In the genomic region with DNA sequence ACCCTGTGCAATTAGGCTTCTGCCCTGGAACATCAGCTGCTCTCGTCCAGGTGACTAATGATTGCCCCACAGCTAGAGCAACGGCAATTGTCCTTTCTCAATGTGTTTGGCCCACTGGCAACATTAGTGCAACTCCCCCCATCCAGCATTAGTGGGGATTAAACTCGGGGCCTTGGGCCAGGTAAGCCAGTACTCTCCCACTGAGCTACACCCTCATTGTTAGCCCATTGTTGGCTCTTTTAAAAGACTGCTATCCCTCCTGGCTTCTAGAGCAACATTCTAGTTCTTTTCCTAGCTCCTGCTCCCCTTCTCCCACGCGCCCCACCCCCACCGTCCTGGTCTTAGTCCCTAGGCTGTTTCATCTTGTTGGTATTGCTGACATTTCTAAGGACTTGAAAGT, we compare ENCODE assay signal across 22 mouse cellular contexts.
DNase-seq lines count a peak whose midpoint lies in the region; ATAC-seq lines count a peak whose summit lies in the region.
"Had no signal": no experiment of that assay in that cellular context is flagged by ENCODE, and none has a peak within 500 bp of the region (broad histone marks: within the 10 kb centered on the region; RNA-seq: fewer than 3 reads in every experiment).

No protein-coding gene starts in this region.

- ATAC-seq in forebrain, embryonic 11.5 days (replicated peaks; ENCODE audit: low FRiP score): no peak
- no peak for ATAC-seq in forebrain, embryonic 13.5 days
- ATAC-seq: CD4-positive, CD25-positive, alpha-beta regulatory T cell, adult 4 months; forebrain, embryonic 14.5 days; forebrain, embryonic 16.5 days had no signal

- WGBS in forebrain, embryonic 11.5 days: 44% methylated on average over 6 of the region's 6 CpGs
- WGBS in forebrain, embryonic 13.5 days: 38% methylated on average over 6 of the region's 6 CpGs

- no peaks in the 10 kb centered on the region for H3K9me3 ChIP-seq in forebrain, embryonic 11.5 days (ENCODE audit: control insufficient read depth, low read length)
- H3K9me3 ChIP-seq in forebrain, embryonic 13.5 days (replicated peaks): no peaks in the 10 kb centered on the region
- H3K9me3 ChIP-seq: embryonic facial prominence, embryonic 10.5 days; embryonic facial prominence, embryonic 12.5 days; forebrain, embryonic 10.5 days; G1E had no signal

- no peak overlapping the region for H3K9ac ChIP-seq in forebrain, embryonic 11.5 days (ENCODE audit: low read length)
- no peak overlapping the region for H3K9ac ChIP-seq in forebrain, embryonic 13.5 days
- H3K9ac ChIP-seq: embryonic facial prominence, embryonic 12.5 days had no signal

- peak; percentile 33 for DNase-seq in forebrain, embryonic 11.5 days (ENCODE audit: low spot score)
- peak; percentile 96 for DNase-seq in gonadal fat pad, adult 2 months (ENCODE audit: low read depth)
- DNase-seq in kidney, postnatal 25 days: no peak
- no peak for DNase-seq in neural tube, embryonic 10.5 days (ENCODE audit: extremely low spot score, low spot score)
- DNase-seq: adrenal gland, adult 2 months; adrenal gland, postnatal 10 days; adrenal gland, postnatal 25 days; B cell, adult 2 months; cerebellum, adult 11-12 months; cerebellum, adult 2 months; cerebellum, adult 9-10 months; cerebellum, postnatal 10 days; cerebellum, postnatal 25 days had no signal

- H3K4me3 ChIP-seq in forebrain, embryonic 11.5 days (ENCODE audit: low read depth, low read length): no peak overlapping the region
- H3K4me3 ChIP-seq in forebrain, embryonic 13.5 days: no peak overlapping the region
- H3K4me3 ChIP-seq: embryonic facial prominence, embryonic 10.5 days; embryonic facial prominence, embryonic 12.5 days; forebrain, embryonic 10.5 days had no signal

- H3K27ac ChIP-seq in forebrain, embryonic 11.5 days (ENCODE audit: low read depth, low read length): no peak overlapping the region
- no peak overlapping the region for H3K27ac ChIP-seq in forebrain, embryonic 13.5 days
- H3K27ac ChIP-seq: embryonic facial prominence, embryonic 10.5 days; embryonic facial prominence, embryonic 12.5 days; forebrain, embryonic 10.5 days had no signal

- no peaks in the 10 kb centered on the region for H3K36me3 ChIP-seq in forebrain, embryonic 11.5 days (ENCODE audit: control insufficient read depth, insufficient read depth, low read length)
- no peaks in the 10 kb centered on the region for H3K36me3 ChIP-seq in forebrain, embryonic 13.5 days (ENCODE audit: poor library complexity, severe bottlenecking)
- H3K36me3 ChIP-seq: embryonic facial prominence, embryonic 10.5 days; embryonic facial prominence, embryonic 12.5 days; forebrain, embryonic 10.5 days; G1E had no signal

- H3K4me1 ChIP-seq in forebrain, embryonic 11.5 days (replicated peaks; ENCODE audit: control insufficient read depth, insufficient read depth, low read length): no peaks in the 10 kb centered on the region
- no peaks in the 10 kb centered on the region for H3K4me1 ChIP-seq in forebrain, embryonic 13.5 days
- H3K4me1 ChIP-seq: embryonic facial prominence, embryonic 12.5 days had no signal

- H3K27me3 ChIP-seq in forebrain, embryonic 11.5 days (ENCODE audit: control insufficient read depth, insufficient read depth, low read length): no peaks in the 10 kb centered on the region
- no peaks in the 10 kb centered on the region for H3K27me3 ChIP-seq in forebrain, embryonic 13.5 days
- H3K27me3 ChIP-seq: CH12.LX; embryonic facial prominence, embryonic 12.5 days had no signal

- no peak overlapping the region for H3K4me2 ChIP-seq in forebrain, embryonic 11.5 days (ENCODE audit: low read depth, low read length, severe bottlenecking)
- no peak overlapping the region for H3K4me2 ChIP-seq in forebrain, embryonic 13.5 days
- H3K4me2 ChIP-seq: embryonic facial prominence, embryonic 12.5 days had no signal

Comparison
In these comparisons a context has a peak if more than half of its experiments do, and no peak if none do; other contexts are left out.
1. DNase-seq: peak in forebrain, embryonic 11.5 days (single experiment) and gonadal fat pad, adult 2 months (single experiment); none in kidney, postnatal 25 days (0 of 2) and neural tube, embryonic 10.5 days (single experiment).